In genomic region chr2:164996848-164997720, GRCm38 (mm10) we compare ENCODE assay signal across 8 mouse cellular contexts. TPM values are rescaled to one million over a fixed set of nuclear protein-coding genes. Genes with fewer than 3 reads are reported as not detected.
DNase-seq lines count a peak whose midpoint lies in the region; ATAC-seq lines count a peak whose summit lies in the region.

No protein-coding gene starts in this region.

- peaks cover 25% of the 10 kb centered on the region for H3K27me3 ChIP-seq in hindbrain, embryonic 11.5 days (ENCODE audit: control insufficient read depth, insufficient read depth, low read length)

- no peak for ATAC-seq in hindbrain, embryonic 11.5 days (ENCODE audit: low FRiP score)

- WGBS in hindbrain, embryonic 11.5 days = 10% methylated on average over 48 of the region's 49 CpGs

- peak overlapping the region; percentile 38 for H3K4me2 ChIP-seq in hindbrain, embryonic 11.5 days (replicated peaks; ENCODE audit: low read depth, low read length)

- no peaks in the 10 kb centered on the region for H3K9me3 ChIP-seq in hindbrain, embryonic 11.5 days (ENCODE audit: control insufficient read depth, low read length)

- H3K9ac ChIP-seq in hindbrain, embryonic 11.5 days (ENCODE audit: low read depth, low read length) = peak overlapping the region; percentile 45

- H3K4me1 ChIP-seq in hindbrain, embryonic 11.5 days (replicated peaks; ENCODE audit: control insufficient read depth, insufficient read depth, low read length) = peaks cover 9% of the 10 kb centered on the region; the same call in 1 of the 2 replicates

- H3K27ac ChIP-seq in hindbrain, embryonic 11.5 days (ENCODE audit: low read depth, low read length) = no peak overlapping the region

- peak; percentile 40 for DNase-seq in cerebellum, adult 9-11 months
- no peak for DNase-seq in cerebellum, adult 8-10 months
- DNase-seq in embryo, embryonic 10 days (ENCODE audit: low spot score) = peak; percentile 23
- DNase-seq in hindbrain, embryonic 11.5 days (ENCODE audit: low spot score) = peak; percentile 41
- peak; percentile 19 for DNase-seq in lung, postnatal 10 days
- DNase-seq in thymus, postnatal 14 days = no peak
- no peak for DNase-seq in thymus, postnatal 10 days (ENCODE audit: low spot score in 2 of 2)
- DNase-seq in gastrocnemius, adult 8-10 months (ENCODE audit: low spot score in 2 of 2) = no peak

- peak overlapping the region; percentile 23 for H3K4me3 ChIP-seq in hindbrain, embryonic 11.5 days (ENCODE audit: low read depth, low read length)

- peaks cover 11% of the 10 kb centered on the region; the same call in 1 of the 2 replicates for H3K36me3 ChIP-seq in hindbrain, embryonic 11.5 days (ENCODE audit: control insufficient read depth, insufficient read depth, low read length)

RNA-seq across cellular contexts. Expression of gene Slc12a5, which starts 36.5 kb away (rescaled TPM):
- 7.4 and 7.5 TPM in 2 replicates for polyA plus RNA-seq in hindbrain, embryonic 11.5 days (2014; fragmentation: Nextera tagmentation; extraction: Ambion mirVana)
- total RNA-seq in gastrocnemius, adult 8-10 months (2022) = under 1 TPM; 0.31 to 0.40 (median 0.36) TPM

RNA-seq across cellular contexts. Expression of gene Ncoa5, which starts 37.6 kb away (rescaled TPM):
- polyA plus RNA-seq in hindbrain, embryonic 11.5 days (2014; fragmentation: Nextera tagmentation; extraction: Ambion mirVana) = 79.0 and 79.5 TPM in 2 replicates
- total RNA-seq in gastrocnemius, adult 8-10 months (2022) = 10 to 100 TPM in 3 of 4 experiments, 1 to 10 TPM in 1; 9.0 to 15.5 (median 10.6) TPM

RNA-seq across cellular contexts. Expression of gene Mmp9, which starts 56.5 kb away (rescaled TPM):
- polyA plus RNA-seq in hindbrain, embryonic 11.5 days (2014; fragmentation: Nextera tagmentation; extraction: Ambion mirVana) = 1.3 TPM in 2 replicates
- total RNA-seq in gastrocnemius, adult 8-10 months (2022) = under 1 TPM; 0.15 to 0.83 (median 0.58) TPM

RNA-seq across cellular contexts. Expression of gene Cd40, which starts 58.3 kb away (rescaled TPM):
- 4.6 and 4.9 TPM in 2 replicates for polyA plus RNA-seq in hindbrain, embryonic 11.5 days (2014; fragmentation: Nextera tagmentation; extraction: Ambion mirVana)
- under 1 TPM; 0.27 to 0.83 (median 0.55) TPM for total RNA-seq in gastrocnemius, adult 8-10 months (2022)

Comparison
In these comparisons a context has a peak if more than half of its experiments do, and no peak if none do; other contexts are left out.
1. DNase-seq: peak in cerebellum, adult 9-11 months (single experiment), embryo, embryonic 10 days (single experiment), hindbrain, embryonic 11.5 days (single experiment) and lung, postnatal 10 days (single experiment); none in cerebellum, adult 8-10 months (single experiment), thymus, postnatal 14 days (single experiment), thymus, postnatal 10 days (0 of 2) and gastrocnemius, adult 8-10 months (0 of 2).